Mouse (Mus musculus) gastrocnemius, postnatal 4 days (tissue): ENCODE measurements around the gene Ddhd1. TPM values are rescaled to one million over a fixed set of nuclear protein-coding genes. Genes with fewer than 3 reads are reported as not detected.

ENCODE experiments used
- DNase-seq, 2 experiments: peaks; one replicate each; pipeline ENCODE4 v3.0.0; 2021 to 2022; ENCODE audit warnings: low spot score in 2 of 2, mixed read lengths in 2 of 2
- total RNA-seq, 2 experiments: library from RNA; stranded (reverse); gene quantifications; 2 replicates each; pipeline ENCODE4 v1.2.3; 2021

The Ddhd1 gene
- total RNA-seq, 2 experiments from 2014 or later = 13.0 to 17.9 TPM

- no peak for DNase-seq
Observed at GRCm38 (mm10) chr14:45647175-45647574, 10.8 kb downstream of the Ddhd1 start.

- no peak for DNase-seq
Observed at GRCm38 (mm10) chr14:45644786-45645185, 13.2 kb downstream of the Ddhd1 start.

- no peak for DNase-seq
Observed at GRCm38 (mm10) chr14:45644202-45644601, 13.7 kb downstream of the Ddhd1 start.

- no peak for DNase-seq
Observed at GRCm38 (mm10) chr14:45643461-45643860, 14.5 kb downstream of the Ddhd1 start.

- DNase-seq = no peak
Observed at GRCm38 (mm10) chr14:45642795-45643194, 15.1 kb downstream of the Ddhd1 start.

GRCm38 (mm10) chr14:45642217-45642616 is 15.7 kb downstream of the Ddhd1 start:
- DNase-seq = no peak

GRCm38 (mm10) chr14:45638717-45639116 is 19.2 kb downstream of the Ddhd1 start:
- DNase-seq = no peak

GRCm38 (mm10) chr14:45635496-45635895 is 22.4 kb downstream of the Ddhd1 start:
- DNase-seq = no peak

- no peak for DNase-seq
Observed at GRCm38 (mm10) chr14:45632756-45633537, 25.0 kb downstream of the Ddhd1 start.

- no peak for DNase-seq
Observed at GRCm38 (mm10) chr14:45630544-45630943, 27.4 kb downstream of the Ddhd1 start.

GRCm38 (mm10) chr14:45629938-45630337 is 28.0 kb downstream of the Ddhd1 start:
- DNase-seq = no peak

- no peak for DNase-seq
Observed at GRCm38 (mm10) chr14:45618351-45618750, 39.6 kb downstream of the Ddhd1 start.

- DNase-seq = no peak
Observed at GRCm38 (mm10) chr14:45616526-45616925, 41.4 kb downstream of the Ddhd1 start.

- DNase-seq = no peak
Observed at GRCm38 (mm10) chr14:45615776-45616175, 42.2 kb downstream of the Ddhd1 start.

GRCm38 (mm10) chr14:45614822-45615221 is 43.1 kb downstream of the Ddhd1 start:
- DNase-seq = no peak

GRCm38 (mm10) chr14:45614406-45614805 is 43.5 kb downstream of the Ddhd1 start:
- no peak for DNase-seq

- DNase-seq = no peak
Observed at GRCm38 (mm10) chr14:45611654-45612053, 46.3 kb downstream of the Ddhd1 start.

- no peak for DNase-seq
Observed at GRCm38 (mm10) chr14:45602002-45602401, 55.9 kb downstream of the Ddhd1 start.

GRCm38 (mm10) chr14:45600587-45600986 is 57.4 kb downstream of the Ddhd1 start:
- no peak for DNase-seq

GRCm38 (mm10) chr14:45597855-45598254 is 60.1 kb downstream of the Ddhd1 start:
- DNase-seq = no peak

- DNase-seq = no peak
Observed at GRCm38 (mm10) chr14:45593261-45593660, 64.7 kb downstream of the Ddhd1 start.

- DNase-seq = no peak
Observed at GRCm38 (mm10) chr14:45588403-45588802, 69.5 kb downstream of the Ddhd1 start.

GRCm38 (mm10) chr14:45587536-45587935 is 70.4 kb downstream of the Ddhd1 start:
- no peak for DNase-seq
